Mouse (Mus musculus) heart, embryonic 13.5 days (tissue): Measurements from ENCODE around the gene Pglyrp1. TPM values are rescaled to one million over a fixed set of nuclear protein-coding genes. Genes with fewer than 3 reads are reported as not detected.
A peak's percentile ranks its signal among the peaks of the same experiment; 100 is the strongest.

Experiments
- ATAC-seq: fragments of 200-750 bp; cut with Nextera tagmentation; 2 replicates; pipeline ENCODE4 v1.8.0; 2017; ENCODE audit warnings: moderate TSS enrichment; ENCODE audit not compliant: insufficient number of reproducible peaks, low FRiP score, low TSS enrichment; ENCODE audit errors: extremely low read depth
- H3K27ac ChIP-seq: fragments of 300-500 bp; sonication (generic); replicated peaks from 2 replicates; pipeline ENCODE4 v1.5.1; 2015; ENCODE audit warnings: moderate library complexity, mild to moderate bottlenecking, inconsistent platforms
- H3K27me3 ChIP-seq: fragments of 300-500 bp; sonication (generic); replicated peaks from 2 replicates; pipeline ENCODE4 v1.6.1; 2015; ENCODE audit warnings: mild to moderate bottlenecking, inconsistent platforms
- H3K36me3 ChIP-seq: fragments of 300-500 bp; sonication (generic); 2 replicates; pipeline ENCODE4 v1.6.1; 2015; ENCODE audit warnings: mild to moderate bottlenecking, inconsistent platforms
- H3K4me1 ChIP-seq: fragments of 300-500 bp; sonication (generic); 2 replicates; pipeline ENCODE4 v1.6.1; 2015; ENCODE audit warnings: inconsistent platforms
- H3K4me2 ChIP-seq: fragments of 300-500 bp; sonication (generic); 2 replicates; pipeline ENCODE4 v1.6.1; 2015; ENCODE audit warnings: inconsistent platforms, mild to moderate bottlenecking, moderate library complexity
- H3K4me3 ChIP-seq: fragments of 300-500 bp; sonication (generic); 2 replicates; pipeline ENCODE4 v1.5.1; 2015; ENCODE audit warnings: moderate library complexity, mild to moderate bottlenecking, inconsistent platforms
- H3K9ac ChIP-seq: fragments of 300-500 bp; sonication (generic); 2 replicates; pipeline ENCODE4 v1.6.1; 2015; ENCODE audit warnings: inconsistent platforms, mild to moderate bottlenecking, moderate library complexity
- H3K9me3 ChIP-seq: fragments of 300-500 bp; sonication (generic); 2 replicates; pipeline ENCODE4 v1.6.1; 2016; ENCODE audit warnings: inconsistent platforms
- WGBS: fragments of 180-500 bp; shearing (Covaris S2); methylation state at CpG from one replicate; pipeline ENCODE4 v1.1.7; 2015; ENCODE audit warnings: mixed read lengths; 5-methylcytosine and 5-hydroxymethylcytosine counted together
- polyA plus RNA-seq: library from polyadenylated mRNA; unstranded; fragments of >200 nt; fragmentation: Nextera tagmentation; extraction: Ambion mirVana; gene quantifications from 2 replicates; pipeline ENCODE4 v1.2.1, GENCODE M21; 2015

Gene Pglyrp1
- polyA plus RNA-seq, 1 experiment from 2014 or later, result 1.2 TPM

- Histone ChIP-seq H3K27ac (peak overlapping the region; percentile 79), H3K36me3 (no peaks in the 10 kb centered on the region), H3K9ac (no peak overlapping the region), H3K4me3 (no peak overlapping the region), H3K4me1 (peaks cover 12% of the 10 kb centered on the region), H3K4me2 (no peak overlapping the region), H3K9me3 (0 out of 2 replicates have a peak, but pooled peaks cover 5% of the 10 kb centered on the region), H3K27me3 (no peaks in the 10 kb centered on the region)
- no peak for ATAC-seq
- WGBS, result 44% methylated on average over 5 of the region's 5 CpGs
These were observed 12.7 kb upstream of the Pglyrp1 start for GRCm38 (mm10) chr7:18858310-18858916.

- Histone ChIP-seq H3K4me3 (no peak overlapping the region), H3K27ac (no peak overlapping the region), H3K4me2 (no peak overlapping the region), H3K4me1 (peaks cover 12% of the 10 kb centered on the region), H3K9ac (no peak overlapping the region), H3K36me3 (no peaks in the 10 kb centered on the region), H3K27me3 (no peaks in the 10 kb centered on the region), H3K9me3 (0 out of 2 replicates have a peak, but pooled peaks cover 5% of the 10 kb centered on the region)
- ATAC-seq, result no peak
- 73% methylated on average over 6 of the region's 6 CpGs for WGBS
These were observed 8.3 kb upstream of the Pglyrp1 start for GRCm38 (mm10) chr7:18862801-18863200.

GRCm38 (mm10) chr7:18868491-18868890, 2.6 kb upstream of the Pglyrp1 start:
- ATAC-seq, result no peak
- Histone ChIP-seq H3K36me3 (no peaks in the 10 kb centered on the region), H3K27ac (no peak overlapping the region), H3K4me3 (no peak overlapping the region), H3K9ac (no peak overlapping the region), H3K27me3 (peaks cover 9% of the 10 kb centered on the region), H3K4me1 (peaks cover 8% of the 10 kb centered on the region), H3K4me2 (no peak overlapping the region), H3K9me3 (peaks cover 6% of the 10 kb centered on the region)
- WGBS, result 81% methylated on average over 2 of the region's 2 CpGs

DNA sequence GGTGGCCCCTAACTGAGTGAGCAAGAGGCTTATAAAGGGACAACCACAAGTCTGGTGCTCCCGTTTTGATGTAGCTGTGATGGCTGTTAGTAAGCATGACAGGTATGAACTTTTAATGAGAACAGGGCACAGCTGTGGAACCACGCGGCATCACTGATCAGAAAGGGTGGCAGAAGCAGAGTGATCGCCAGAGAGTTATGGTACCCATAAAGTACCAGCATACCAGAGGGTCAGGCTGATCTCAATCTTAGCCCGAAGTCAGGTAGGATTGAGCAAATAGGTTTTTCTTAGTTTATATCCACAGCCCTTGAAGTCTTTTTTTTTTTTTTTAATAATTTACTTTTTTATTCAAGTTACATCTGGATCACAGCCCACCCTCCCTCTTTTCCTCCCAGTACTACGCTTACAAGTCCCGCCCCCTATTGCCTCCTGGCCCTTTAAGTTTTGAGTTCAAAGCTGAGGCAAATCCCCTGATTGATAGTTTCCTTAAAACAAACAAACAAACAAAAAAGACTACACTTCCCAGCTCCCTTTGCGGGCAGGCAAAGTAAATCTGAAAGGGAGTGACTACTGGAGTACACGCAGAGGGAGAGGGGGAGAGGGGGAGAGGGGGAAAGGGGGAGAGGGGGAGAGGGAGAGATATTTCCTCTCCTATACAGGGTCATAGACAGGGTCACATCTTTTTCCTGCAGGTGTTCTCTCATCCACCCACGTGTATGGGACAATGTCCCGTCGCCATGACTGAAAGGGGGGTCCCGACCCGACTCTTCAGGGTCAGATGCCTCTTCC, 1.1 kb downstream of the Pglyrp1 start:
- Histone ChIP-seq H3K9me3 (peaks cover 6% of the 10 kb centered on the region), H3K4me2 (peak overlapping the region; percentile 85)
- no peak for ATAC-seq

GRCm38 (mm10) chr7:18872816-18873215, 1.7 kb downstream of the Pglyrp1 start:
- no peak for ATAC-seq
- WGBS, result 5% methylated on average over 7 of the region's 7 CpGs

More for the DNA sequence above, 1.1 kb downstream of the Pglyrp1 start:
- peaks cover 8% of the 10 kb centered on the region for H3K4me1 ChIP-seq
- H3K27me3 ChIP-seq, result peaks cover 16% of the 10 kb centered on the region
- 32% methylated on average over 13 of the region's 14 CpGs for WGBS
- no peaks in the 10 kb centered on the region for H3K36me3 ChIP-seq
- peak overlapping the region; percentile 73 for H3K9ac ChIP-seq
- H3K27ac ChIP-seq, result no peak overlapping the region
- peak overlapping the region; percentile 47 for H3K4me3 ChIP-seq

DNA sequence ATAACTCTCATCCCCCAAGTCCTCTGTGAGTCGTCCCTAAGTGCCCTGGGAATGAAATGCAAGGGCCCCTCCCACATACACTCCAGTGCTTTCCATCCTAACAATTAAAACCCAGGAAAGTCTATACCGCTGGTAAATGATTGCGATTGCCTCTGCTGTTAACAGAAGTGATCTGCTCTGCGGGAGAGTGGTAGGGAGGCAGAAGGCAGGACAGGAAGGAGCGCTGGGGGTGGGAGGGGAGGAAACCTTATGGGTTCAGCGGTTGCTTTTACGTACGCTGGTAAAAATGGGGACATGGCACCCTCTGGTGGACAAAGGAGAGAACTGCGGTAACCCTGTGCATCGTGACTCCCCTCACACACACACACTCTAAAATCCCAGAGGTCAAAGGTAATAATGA, 2.1 kb downstream of the Pglyrp1 start:
- 0% methylated on average over 10 of the region's 10 CpGs for WGBS
- Histone ChIP-seq H3K9ac (peak overlapping the region; percentile 73), H3K27ac (no peak overlapping the region), H3K4me2 (peak overlapping the region; percentile 85), H3K9me3 (peaks cover 4% of the 10 kb centered on the region), H3K36me3 (no peaks in the 10 kb centered on the region), H3K4me3 (peak overlapping the region; percentile 47), H3K27me3 (peaks cover 16% of the 10 kb centered on the region), H3K4me1 (peaks cover 8% of the 10 kb centered on the region)
- no peak for ATAC-seq

More at GRCm38 (mm10) chr7:18872816-18873215, 1.7 kb downstream of the Pglyrp1 start:
- Histone ChIP-seq H3K9ac (peak overlapping the region; percentile 73), H3K27ac (no peak overlapping the region), H3K4me3 (peak overlapping the region; percentile 47), H3K36me3 (no peaks in the 10 kb centered on the region), H3K4me1 (peaks cover 8% of the 10 kb centered on the region), H3K27me3 (peaks cover 16% of the 10 kb centered on the region), H3K4me2 (peak overlapping the region; percentile 85), H3K9me3 (peaks cover 6% of the 10 kb centered on the region)

GRCm38 (mm10) chr7:18875372-18875771, 4.2 kb downstream of the Pglyrp1 start:
- Histone ChIP-seq H3K4me3 (no peak overlapping the region), H3K4me2 (no peak overlapping the region), H3K9me3 (no peaks in the 10 kb centered on the region), H3K9ac (no peak overlapping the region), H3K36me3 (no peaks in the 10 kb centered on the region), H3K27ac (no peak overlapping the region), H3K4me1 (peaks cover 8% of the 10 kb centered on the region), H3K27me3 (peaks cover 16% of the 10 kb centered on the region)
- ATAC-seq, result no peak
- WGBS, result 77% methylated on average over 5 of the region's 5 CpGs

DNA sequence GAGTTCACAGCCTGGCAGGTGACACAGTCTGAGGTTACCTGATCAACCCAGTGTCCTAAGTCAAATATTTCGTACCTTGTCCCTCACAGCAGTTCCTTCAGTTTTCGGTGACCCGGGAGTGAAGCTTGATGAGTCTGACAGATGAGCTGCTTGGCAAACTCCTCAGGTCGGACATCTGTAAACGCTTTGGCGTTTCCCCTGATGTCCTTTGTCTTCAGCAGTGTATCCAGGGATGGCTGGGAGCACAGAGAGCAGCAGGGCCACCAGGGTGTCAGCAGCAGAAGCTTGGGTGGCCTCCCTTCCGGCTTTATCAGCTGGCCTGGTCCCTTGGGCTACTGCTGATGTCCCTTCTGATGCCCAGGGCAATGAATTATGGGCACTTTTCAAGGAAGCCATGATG, 7.6 kb downstream of the Pglyrp1 start:
- Histone ChIP-seq H3K4me3 (no peak overlapping the region), H3K4me2 (no peak overlapping the region), H3K9ac (no peak overlapping the region), H3K27me3 (peaks cover 7% of the 10 kb centered on the region; the same call in 1 of the 2 replicates), H3K4me1 (no peaks in the 10 kb centered on the region), H3K36me3 (no peaks in the 10 kb centered on the region), H3K27ac (no peak overlapping the region), H3K9me3 (no peaks in the 10 kb centered on the region)
- WGBS, result 66% methylated on average over 7 of the region's 7 CpGs
- no peak for ATAC-seq

GRCm38 (mm10) chr7:18883991-18884744, 13.0 kb downstream of the Pglyrp1 start:
- H3K4me2 ChIP-seq, result no peak overlapping the region
- no peak for ATAC-seq
- 40% methylated on average over 9 of the region's 9 CpGs for WGBS
- H3K4me3 ChIP-seq, result no peak overlapping the region
- H3K9me3 ChIP-seq, result no peaks in the 10 kb centered on the region
- H3K27me3 ChIP-seq, result no peaks in the 10 kb centered on the region
- peak overlapping the region; percentile 33; the same call in 1 of the 2 replicates for H3K9ac ChIP-seq
- H3K4me1 ChIP-seq, result peaks cover 3% of the 10 kb centered on the region; the same call in 1 of the 2 replicates
- H3K36me3 ChIP-seq, result no peaks in the 10 kb centered on the region
- H3K27ac ChIP-seq, result no peak overlapping the region

DNA sequence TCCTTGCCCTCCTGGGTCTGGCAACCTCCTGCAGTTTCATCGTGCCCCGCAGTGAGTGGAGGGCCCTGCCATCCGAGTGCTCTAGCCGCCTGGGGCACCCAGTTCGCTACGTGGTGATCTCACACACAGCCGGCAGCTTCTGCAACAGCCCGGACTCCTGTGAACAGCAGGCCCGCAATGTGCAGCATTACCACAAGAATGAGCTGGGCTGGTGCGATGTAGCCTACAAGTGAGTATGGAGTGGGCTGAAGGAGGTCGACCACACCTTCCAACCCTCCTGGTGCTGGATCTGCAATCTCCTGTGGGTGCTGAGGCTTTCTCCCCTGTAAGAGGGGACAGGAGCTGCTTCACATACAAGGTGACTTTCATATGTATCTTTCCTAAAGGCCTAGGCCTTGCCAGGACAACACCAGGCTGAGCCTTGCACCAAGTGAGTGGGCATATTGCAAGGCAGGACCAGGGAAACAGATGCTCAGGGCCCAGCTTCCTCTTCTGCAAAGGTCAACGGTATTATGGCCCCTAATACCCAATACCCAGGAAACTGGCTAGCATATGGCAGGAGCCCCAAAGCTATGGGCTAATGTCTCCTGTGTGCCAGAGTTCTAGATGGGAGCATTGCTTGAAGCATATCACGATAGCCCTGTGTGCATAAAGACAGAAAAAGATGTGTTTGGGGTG, 13.8 kb downstream of the Pglyrp1 start:
- no peaks in the 10 kb centered on the region for H3K9me3 ChIP-seq
- WGBS, result 59% methylated on average over 13 of the region's 13 CpGs
- no peak overlapping the region for H3K4me2 ChIP-seq
- no peaks in the 10 kb centered on the region for H3K27me3 ChIP-seq
- no peak overlapping the region for H3K4me3 ChIP-seq
- H3K9ac ChIP-seq, result peak overlapping the region; percentile 33; the same call in 1 of the 2 replicates
- no peaks in the 10 kb centered on the region; the same call in 1 of the 2 replicates for H3K36me3 ChIP-seq
- H3K4me1 ChIP-seq, result peaks cover 3% of the 10 kb centered on the region; the same call in 1 of the 2 replicates
- H3K27ac ChIP-seq, result no peak overlapping the region
- no peak for ATAC-seq
